Mouse (Mus musculus): ENCODE data around the gene Ptk7. TPM values are rescaled to one million over a fixed set of nuclear protein-coding genes. Genes with fewer than 3 reads are reported as not detected.

Ptk7 gene
- total RNA-seq, 2 experiments from 2014 or later: 9.5 to 10.1 TPM

DNA sequence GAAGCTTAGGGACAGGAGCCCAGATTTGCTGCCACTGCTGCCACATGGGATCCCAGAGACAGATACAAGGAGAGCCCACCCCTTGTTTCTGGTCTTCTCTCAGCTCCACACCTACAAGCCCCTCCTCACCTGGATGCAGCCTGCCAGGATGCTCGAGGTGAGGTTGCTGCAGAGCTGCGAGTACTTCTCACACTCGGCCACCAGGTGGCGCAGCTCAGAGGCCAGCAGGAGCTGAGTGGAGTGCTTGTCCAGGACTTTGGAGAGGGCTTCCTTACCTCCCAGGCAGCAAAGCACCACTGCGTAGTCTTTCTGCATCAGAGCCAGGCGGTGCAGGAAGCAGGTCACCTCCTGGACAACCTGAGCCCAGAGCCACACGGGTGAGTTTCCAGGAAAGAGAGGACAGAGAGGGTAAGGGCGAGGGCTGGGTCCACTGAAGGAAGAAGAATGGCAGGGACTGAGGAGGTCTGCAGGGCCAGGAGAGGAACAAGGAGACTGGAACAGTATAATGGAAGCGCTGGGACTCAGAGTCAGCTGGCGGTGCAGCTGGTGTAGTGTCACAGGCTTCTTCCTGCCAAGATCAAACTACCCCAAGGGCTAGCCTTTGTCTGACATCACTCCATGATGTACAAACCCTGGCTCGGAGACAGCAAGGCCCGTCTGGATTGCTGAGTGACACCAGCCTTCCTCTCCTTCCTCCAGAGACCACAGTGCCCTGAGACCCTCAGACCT, 103.6 kb downstream of the Ptk7 start:
- peak; percentile 59 to 70 for DNase-seq (ENCODE audit: low spot score in 2 of 2)

DNA sequence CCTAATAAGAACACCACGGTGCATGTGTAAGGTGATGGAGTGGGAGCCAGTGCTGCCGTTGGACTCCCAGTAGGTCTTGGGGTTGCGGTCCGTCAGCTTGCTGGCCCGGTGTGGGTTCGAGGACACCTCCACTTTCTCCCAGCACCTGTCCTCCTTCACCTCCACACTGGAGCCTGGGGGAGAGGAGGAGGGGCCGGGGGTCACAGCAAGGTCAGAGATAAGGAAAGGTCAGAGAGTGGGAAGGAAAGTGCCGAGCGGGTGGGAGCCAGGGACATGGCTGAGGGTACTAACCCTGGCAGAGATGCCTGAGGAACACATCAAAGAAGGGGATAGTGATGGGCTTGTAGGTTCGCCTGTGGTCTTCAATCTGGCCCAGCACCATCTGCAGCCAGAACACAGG, 104.2 kb downstream of the Ptk7 start:
- DNase-seq (ENCODE audit: low spot score in 2 of 2): no peak

DNA sequence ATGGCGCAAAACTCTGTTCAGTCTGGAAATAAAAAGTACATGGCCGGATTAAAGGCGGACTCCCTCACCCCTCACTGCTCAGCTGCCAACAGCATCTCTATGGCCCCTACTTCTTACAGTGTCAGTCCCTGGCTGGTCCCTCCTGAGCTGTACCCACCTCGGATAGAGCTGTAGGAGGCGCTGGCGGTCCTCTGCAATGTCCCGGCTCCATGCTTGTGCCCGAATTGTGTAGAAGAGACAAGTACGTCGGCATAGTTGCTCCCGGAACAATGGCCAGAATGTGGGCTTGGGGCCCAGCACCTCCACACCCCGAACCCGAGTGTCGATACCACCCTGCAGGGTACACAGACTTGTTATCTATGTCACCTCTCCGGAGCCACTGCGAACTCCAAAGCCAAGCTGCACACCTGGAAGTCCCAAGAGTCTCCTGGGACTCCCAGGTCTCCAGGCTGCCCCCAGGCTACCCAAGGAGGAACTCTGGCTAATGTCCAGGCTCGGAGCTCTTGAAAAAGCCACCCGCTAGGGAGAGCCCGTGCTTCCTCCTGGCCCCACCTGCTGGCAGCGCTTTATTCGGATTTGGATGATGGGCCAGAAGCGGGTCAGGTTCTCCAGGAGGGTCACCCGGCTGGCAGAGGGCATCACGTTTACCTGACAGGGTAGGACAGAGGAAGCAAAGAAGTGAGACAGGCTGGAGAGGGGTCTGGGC, 107.2 kb downstream of the Ptk7 start:
- no peak for DNase-seq (ENCODE audit: low spot score in 2 of 2)

GRCm38 (mm10) chr17:46521174-46521573, 108.1 kb downstream of the Ptk7 start:
- DNase-seq (ENCODE audit: low spot score in 2 of 2): no peak

DNA sequence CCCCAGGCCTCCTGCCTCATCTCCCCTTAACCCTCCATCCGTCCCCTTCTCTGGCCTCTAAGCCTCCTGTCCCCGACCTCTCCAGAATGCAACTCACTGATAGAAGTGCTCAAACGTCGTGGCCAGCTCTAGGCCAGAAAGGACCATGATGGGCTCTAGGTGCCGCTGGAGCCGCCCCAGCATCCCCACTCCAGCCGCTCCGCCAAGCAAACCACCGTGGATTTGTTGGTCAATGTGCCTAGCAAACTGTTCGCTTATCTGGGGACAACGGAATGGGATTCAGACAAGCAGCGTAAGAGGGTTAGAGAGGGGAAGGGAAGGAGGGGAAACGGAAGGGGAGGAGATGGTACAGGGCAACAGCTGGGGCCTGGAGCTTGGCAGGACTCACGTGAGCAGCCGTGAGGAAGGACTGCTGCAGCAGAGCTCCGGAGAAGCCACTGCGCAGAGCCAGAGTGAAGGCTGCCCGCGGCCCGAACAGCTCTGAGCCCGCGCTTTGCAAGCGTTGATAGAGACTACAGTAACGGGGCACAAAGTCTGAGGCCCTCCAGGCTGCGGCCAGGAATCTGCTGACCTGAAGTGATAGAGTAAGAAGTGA, 108.8 kb downstream of the Ptk7 start:
- no peak for DNase-seq (ENCODE audit: low spot score in 2 of 2)

DNA sequence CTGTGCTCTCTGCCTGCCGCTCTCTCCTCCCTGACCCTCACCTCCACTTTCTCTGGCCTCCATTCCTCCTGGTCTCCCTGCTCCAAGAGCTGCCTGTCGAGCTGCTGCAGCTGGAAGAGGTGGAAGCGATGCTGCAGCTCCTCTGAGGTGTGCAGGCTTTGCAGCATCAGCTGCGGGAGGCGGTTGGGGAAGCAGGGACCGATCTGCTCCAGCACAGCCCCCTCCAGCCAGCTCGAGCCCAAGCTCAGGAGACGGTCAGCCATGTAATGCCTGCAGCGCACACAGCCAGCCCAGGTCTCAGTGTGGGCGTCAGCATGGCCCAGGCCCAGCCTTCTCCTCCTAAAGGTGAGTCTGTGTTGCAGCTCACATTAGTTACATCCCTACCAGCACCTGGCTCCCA, 109.3 kb downstream of the Ptk7 start:
- no peak for DNase-seq (ENCODE audit: low spot score in 2 of 2)

Small RNA genes lying within 50 kb of the gene (microRNA-seq; reads per million reads assigned to microRNA genes)
- 2.1 to 3.7 reads per million in 2 experiments for gene Mir6976

Other genes with a start within 250 kb of the Ptk7 start
- 10 to 100 TPM; 46.2 to 50.5 TPM for gene Zfp318, start 245.8 kb downstream of the Ptk7 start, total RNA-seq (2021)
- 1 to 10 TPM; 3.7 to 4.3 TPM for gene Crip3, start 200.6 kb downstream of the Ptk7 start, total RNA-seq (2021)
- under 1 TPM; 0.30 TPM for gene Slc22a7, start 191.0 kb downstream of the Ptk7 start, total RNA-seq (2021)
- gene Ttbk1, start 141.8 kb downstream of the Ptk7 start, total RNA-seq (2021): 100 to 1,000 TPM; 130 to 135 TPM
- gene Dnph1, start 132.8 kb downstream of the Ptk7 start, total RNA-seq (2021): 1 to 10 TPM; 2.8 TPM
- 10 to 100 TPM; 61.0 to 64.5 TPM for gene Cul9, start 83.1 kb downstream of the Ptk7 start, total RNA-seq (2021)
- 10 to 100 TPM; 70.4 to 77.9 TPM for gene Srf, start 73.3 kb downstream of the Ptk7 start, total RNA-seq (2021)
- gene Klc4, start 16.5 kb upstream of the Ptk7 start, total RNA-seq (2021): 10 to 100 TPM; 24.3 to 26.2 TPM
- 10 to 100 TPM; 51.8 to 53.0 TPM for gene Mrpl2, start 16.7 kb upstream of the Ptk7 start, total RNA-seq (2021)
- 10 to 100 TPM; 26.1 to 27.1 TPM for gene Cul7, start 20.8 kb upstream of the Ptk7 start, total RNA-seq (2021)
- gene Rrp36, start 44.8 kb upstream of the Ptk7 start, total RNA-seq (2021): 10 to 100 TPM; 17.1 to 17.2 TPM
- 100 to 1,000 TPM; 120 to 125 TPM for gene Mea1, start 49.3 kb upstream of the Ptk7 start, total RNA-seq (2021)
- gene Klhdc3, start 51.4 kb upstream of the Ptk7 start, total RNA-seq (2021): 100 to 1,000 TPM; 190 to 207 TPM
- gene Ppp2r5d, start 75.6 kb upstream of the Ptk7 start, total RNA-seq (2021): 10 to 100 TPM; 81.5 to 89.3 TPM
- 10 to 100 TPM; 50.8 to 58.9 TPM for gene Pex6, start 82.0 kb upstream of the Ptk7 start, total RNA-seq (2021)
- under 1 TPM in 1 of 2 experiments, not detected in 1; 0.84 TPM for gene Gnmt, start 99.7 kb upstream of the Ptk7 start, total RNA-seq (2021)
- 10 to 100 TPM; 65.2 to 67.9 TPM for gene Cnpy3, start 122.7 kb upstream of the Ptk7 start, total RNA-seq (2021)
- gene Ptcra, start 134.2 kb upstream of the Ptk7 start, total RNA-seq (2021): under 1 TPM in 1 of 2 experiments, not detected in 1; 0.28 TPM
- 1 to 10 TPM; 6.4 to 8.3 TPM for gene 2310039H08Rik, start 143.1 kb upstream of the Ptk7 start, total RNA-seq (2021)
- gene Rpl7l1, start 153.2 kb upstream of the Ptk7 start, total RNA-seq (2021): 10 to 100 TPM; 48.2 to 53.2 TPM
- 10 to 100 TPM; 53.2 to 58.9 TPM for gene Bicral, start 229.0 kb upstream of the Ptk7 start, total RNA-seq (2021)

All from left cerebral cortex, adult 18-20 months (tissue).